In genomic region chr2:160887859-160888258, GRCm38 (mm10) we compare ENCODE assay signal across 8 mouse cellular contexts. TPM values are rescaled to one million over a fixed set of nuclear protein-coding genes. Genes with fewer than 3 reads are reported as not detected.
DNase-seq lines count a peak whose midpoint lies in the region; ATAC-seq and TF ChIP-seq lines count a peak whose summit lies in the region.

No protein-coding gene starts in this region.

- under 1% methylated on average over 26 of the region's 26 CpGs for WGBS in intestine, embryonic 16.5 days
- 1% methylated on average over 26 of the region's 26 CpGs for WGBS in liver, postnatal 0 days (ENCODE audit: insufficient replicate concordance)

- no peaks in the 10 kb centered on the region for H3K4me1 ChIP-seq in embryonic fibroblast, embryonic 13.5 days (ENCODE audit: control insufficient read depth, insufficient read depth, low read length)
- no peaks in the 10 kb centered on the region for H3K4me1 ChIP-seq in intestine, embryonic 16.5 days (ENCODE audit: control insufficient read depth, insufficient read depth, low read length)
- H3K4me1 ChIP-seq in liver, postnatal 0 days (ENCODE audit: insufficient read depth) = peaks cover 8% of the 10 kb centered on the region; the same call in 1 of the 2 replicates

- ATAC-seq in intestine, embryonic 16.5 days = peak; percentile 96
- ATAC-seq in liver, postnatal 0 days = peak; percentile 85

- peak overlapping the region; percentile 54 for H3K4me2 ChIP-seq in intestine, embryonic 16.5 days (ENCODE audit: low read depth, low read length)
- peak overlapping the region; percentile 87 for H3K4me2 ChIP-seq in liver, postnatal 0 days (ENCODE audit: low read depth, low read length)

- H3K9ac ChIP-seq in intestine, embryonic 16.5 days (ENCODE audit: low read depth, low read length) = peak overlapping the region; percentile 63
- H3K9ac ChIP-seq in liver, postnatal 0 days (replicated peaks) = peak overlapping the region; percentile 38

- no peaks in the 10 kb centered on the region for H3K36me3 ChIP-seq in intestine, embryonic 16.5 days (ENCODE audit: control insufficient read depth, insufficient read depth, low read length)
- no peaks in the 10 kb centered on the region for H3K36me3 ChIP-seq in liver, postnatal 0 days (replicated peaks; ENCODE audit: insufficient read depth, low read length)

- TF ChIP-seq EP300 in liver, postnatal 0 days (IDR thresholded peaks at IDR 0.05; ENCODE audit: low read depth) = no peak

- peak overlapping the region; percentile 27 for H3K4me3 ChIP-seq in embryonic fibroblast, embryonic 13.5 days (ENCODE audit: insufficient read depth, low read length)
- H3K4me3 ChIP-seq in intestine, embryonic 16.5 days (ENCODE audit: low read length) = peak overlapping the region; percentile 53
- H3K4me3 ChIP-seq in liver, postnatal 0 days (ENCODE audit: low read depth, low read length) = peak overlapping the region; percentile 50

- TF ChIP-seq POLR2A in embryonic fibroblast, embryonic 13.5 days (IDR thresholded peaks at IDR 0.05; ENCODE audit: low read depth, low read length) = no peak

- no peak overlapping the region for H3K27ac ChIP-seq in embryonic fibroblast, embryonic 13.5 days (ENCODE audit: insufficient read depth, low read length)
- H3K27ac ChIP-seq in intestine, embryonic 16.5 days (ENCODE audit: low read length) = peak overlapping the region; percentile 81
- H3K27ac ChIP-seq in liver, postnatal 0 days (ENCODE audit: low read depth) = no peak overlapping the region; the same call in 1 of the 2 replicates

- H3K27me3 ChIP-seq in intestine, embryonic 16.5 days (replicated peaks; ENCODE audit: control insufficient read depth, insufficient read depth, low read length) = no peaks in the 10 kb centered on the region
- no peaks in the 10 kb centered on the region for H3K27me3 ChIP-seq in liver, postnatal 0 days (ENCODE audit: insufficient read depth, low read length)

- no peaks in the 10 kb centered on the region for H3K9me3 ChIP-seq in intestine, embryonic 16.5 days (ENCODE audit: control insufficient read depth, low read length)
- H3K9me3 ChIP-seq in liver, postnatal 0 days (ENCODE audit: low read length) = no peaks in the 10 kb centered on the region

- peak; percentile 50 for DNase-seq in CD4-positive helper T cell, adult 2 months (ENCODE audit: low read depth, low spot score)
- peak; percentile 45 for DNase-seq in MN1 (ENCODE audit: low spot score)
- DNase-seq in liver, postnatal 0 days = peak; percentile 72
- peak; percentile 47 for DNase-seq in retina, embryonic 14.5 days (ENCODE audit: low spot score)
- DNase-seq in spleen, adult 18-20 months = no peak
- no peak for DNase-seq in gastrocnemius, postnatal 10 days

- TF ChIP-seq CTCF in embryonic fibroblast, embryonic 13.5 days (IDR thresholded peaks at IDR 0.05; ENCODE audit: borderline replicate concordance, insufficient read depth, low read length) = no peak
- no peak for TF ChIP-seq CTCF in liver, postnatal 0 days (IDR thresholded peaks at IDR 0.05; ENCODE audit: low read depth)

RNA-seq across cellular contexts. Expression of gene Lpin3, which starts 7.4 kb away (rescaled TPM):
- polyA plus RNA-seq in embryonic fibroblast, embryonic 13.5 days (2011; ENCODE audit: insufficient read length, low read depth, missing spikeins) = 3.1 and 4.8 TPM in 2 replicates
- 11.9 and 14.0 TPM in 2 replicates for polyA plus RNA-seq in intestine, embryonic 16.5 days (2015; fragmentation: Nextera tagmentation; extraction: Ambion mirVana)
- 0.91 and 1.2 TPM in 2 replicates for polyA plus RNA-seq in liver, postnatal 0 days (2015; fragmentation: Nextera tagmentation; extraction: Ambion mirVana)
- total RNA-seq in gastrocnemius, postnatal 10 days (2021) = 10 to 100 TPM in 1 of 2 experiments, 1 to 10 TPM in 1; 9.7 to 11.3 TPM

RNA-seq across cellular contexts. Expression of gene Zhx3, which starts 15.1 kb away (rescaled TPM):
- 11.7 and 14.1 TPM in 2 replicates for polyA plus RNA-seq in embryonic fibroblast, embryonic 13.5 days (2011; ENCODE audit: insufficient read length, low read depth, missing spikeins)
- polyA plus RNA-seq in intestine, embryonic 16.5 days (2015; fragmentation: Nextera tagmentation; extraction: Ambion mirVana) = 5.9 and 6.6 TPM in 2 replicates
- polyA plus RNA-seq in liver, postnatal 0 days (2015; fragmentation: Nextera tagmentation; extraction: Ambion mirVana) = 4.1 and 6.0 TPM in 2 replicates
- total RNA-seq in gastrocnemius, postnatal 10 days (2021) = 10 to 100 TPM; 53.3 to 57.6 TPM

RNA-seq across cellular contexts. Expression of gene Emilin3, which starts 24.3 kb away (rescaled TPM):
- polyA plus RNA-seq in embryonic fibroblast, embryonic 13.5 days (2011; ENCODE audit: insufficient read length, low read depth, missing spikeins) = 0.19 TPM in 1 of 2 replicates, not detected in the other
- polyA plus RNA-seq in intestine, embryonic 16.5 days (2015; fragmentation: Nextera tagmentation; extraction: Ambion mirVana) = 24.4 and 24.8 TPM in 2 replicates
- 0.07 TPM in 1 of 2 replicates, not detected in the other for polyA plus RNA-seq in liver, postnatal 0 days (2015; fragmentation: Nextera tagmentation; extraction: Ambion mirVana)
- total RNA-seq in gastrocnemius, postnatal 10 days (2021) = 1 to 10 TPM; 6.9 to 8.2 TPM

Comparison
In these comparisons a context has a peak if more than half of its experiments do, and no peak if none do; other contexts are left out.
1. DNase-seq: peak in CD4-positive helper T cell, adult 2 months (single experiment), MN1 (single experiment), liver, postnatal 0 days (single experiment) and retina, embryonic 14.5 days (single experiment); none in spleen, adult 18-20 months (0 of 2) and gastrocnemius, postnatal 10 days (single experiment).
2. RNA of gene Emilin3, which starts 24.3 kb away (polyA plus RNA-seq): 24.4 to 24.8 TPM in intestine, embryonic 16.5 days; 0.19 TPM in embryonic fibroblast, embryonic 13.5 days and 0.07 TPM in liver, postnatal 0 days; every median in the first group is over 10 times any median in the second.
3. Peak in every context shown above with its lines, with median percentiles within 50 percentile points of each other: H3K4me3 ChIP-seq.